Comparison of ENCODE assay signal across 26 mouse cellular contexts in genomic region chr5:34398326-34398725, GRCm38 (mm10). TPM values are rescaled to one million over a fixed set of nuclear protein-coding genes. Genes with fewer than 3 reads are reported as not detected.
A peak's percentile ranks its signal among the peaks of the same experiment; 100 is the strongest.
DNase-seq lines count a peak whose midpoint lies in the region; ATAC-seq lines count a peak whose summit lies in the region.
"Had no signal": no experiment of that assay in that cellular context is flagged by ENCODE, and none has a peak within 500 bp of the region (broad histone marks: within the 10 kb centered on the region; RNA-seq: fewer than 3 reads in every experiment).

No protein-coding gene starts in this region.

- H3K27me3 ChIP-seq in heart, embryonic 15.5 days = no peaks in the 10 kb centered on the region
- no peaks in the 10 kb centered on the region for H3K27me3 ChIP-seq in heart, embryonic 11.5 days (ENCODE audit: control insufficient read depth, insufficient read depth, low read length)
- H3K27me3 ChIP-seq in midbrain, embryonic 11.5 days (ENCODE audit: control insufficient read depth, insufficient read depth, low read length) = no peaks in the 10 kb centered on the region
- no peaks in the 10 kb centered on the region for H3K27me3 ChIP-seq in midbrain, embryonic 13.5 days
- no peaks in the 10 kb centered on the region for H3K27me3 ChIP-seq in midbrain, embryonic 16.5 days (ENCODE audit: control insufficient read depth, insufficient read depth, low read depth, low read length)
- H3K27me3 ChIP-seq: embryonic facial prominence, embryonic 15.5 days; hindbrain, embryonic 13.5 days; limb, embryonic 15.5 days; neural tube, embryonic 15.5 days; stomach, embryonic 15.5 days had no signal

- H3K4me3 ChIP-seq in heart, embryonic 15.5 days = no peak overlapping the region
- no peak overlapping the region for H3K4me3 ChIP-seq in heart, embryonic 11.5 days (ENCODE audit: low read depth, low read length)
- H3K4me3 ChIP-seq in midbrain, embryonic 11.5 days (ENCODE audit: low read depth, low read length) = no peak overlapping the region
- H3K4me3 ChIP-seq in midbrain, embryonic 13.5 days (replicated peaks) = no peak overlapping the region
- H3K4me3 ChIP-seq in midbrain, embryonic 16.5 days (ENCODE audit: low read depth, low read length) = no peak overlapping the region
- H3K4me3 ChIP-seq: embryonic facial prominence, embryonic 15.5 days; heart, adult 2 months; hindbrain, embryonic 13.5 days; left cerebral cortex, adult 2 months; limb, embryonic 15.5 days; neural tube, embryonic 15.5 days; stomach, embryonic 15.5 days had no signal

- H3K4me2 ChIP-seq in heart, embryonic 15.5 days = no peak overlapping the region
- no peak overlapping the region for H3K4me2 ChIP-seq in heart, embryonic 11.5 days
- H3K4me2 ChIP-seq in midbrain, embryonic 11.5 days = no peak overlapping the region
- no peak overlapping the region for H3K4me2 ChIP-seq in midbrain, embryonic 13.5 days (replicated peaks)
- no peak overlapping the region for H3K4me2 ChIP-seq in midbrain, embryonic 16.5 days (ENCODE audit: low read length)
- H3K4me2 ChIP-seq: embryonic facial prominence, embryonic 15.5 days; hindbrain, embryonic 13.5 days; limb, embryonic 15.5 days; neural tube, embryonic 15.5 days; stomach, embryonic 15.5 days had no signal

- no peaks in the 10 kb centered on the region for H3K36me3 ChIP-seq in heart, embryonic 15.5 days
- no peaks in the 10 kb centered on the region for H3K36me3 ChIP-seq in heart, embryonic 11.5 days (ENCODE audit: control insufficient read depth, insufficient read depth, low read length)
- H3K36me3 ChIP-seq in midbrain, embryonic 11.5 days (ENCODE audit: control insufficient read depth, insufficient read depth, low read length) = no peaks in the 10 kb centered on the region
- H3K36me3 ChIP-seq in midbrain, embryonic 13.5 days = no peaks in the 10 kb centered on the region
- H3K36me3 ChIP-seq in midbrain, embryonic 16.5 days (ENCODE audit: control insufficient read depth, insufficient read depth, low read length) = no peaks in the 10 kb centered on the region
- H3K36me3 ChIP-seq: embryonic facial prominence, embryonic 15.5 days; hindbrain, embryonic 13.5 days; limb, embryonic 15.5 days; neural tube, embryonic 15.5 days; stomach, embryonic 15.5 days had no signal

- WGBS in heart, embryonic 15.5 days = 61% methylated on average over 1 of the region's 1 CpGs
- 77% methylated on average over 1 of the region's 1 CpGs for WGBS in heart, embryonic 11.5 days (ENCODE audit: insufficient replicate concordance)
- WGBS in midbrain, embryonic 11.5 days = 78% methylated on average over 1 of the region's 1 CpGs
- 89% methylated on average over 1 of the region's 1 CpGs for WGBS in midbrain, embryonic 13.5 days
- WGBS in midbrain, embryonic 16.5 days = 89% methylated on average over 1 of the region's 1 CpGs

- peaks cover 26% of the 10 kb centered on the region for H3K4me1 ChIP-seq in heart, embryonic 15.5 days (replicated peaks)
- H3K4me1 ChIP-seq in heart, embryonic 11.5 days (ENCODE audit: control insufficient read depth, insufficient read depth, low read length) = peaks cover 8% of the 10 kb centered on the region; the same call in 1 of the 2 replicates
- H3K4me1 ChIP-seq in midbrain, embryonic 11.5 days (ENCODE audit: control insufficient read depth, insufficient read depth, low read length) = no peaks in the 10 kb centered on the region
- H3K4me1 ChIP-seq in midbrain, embryonic 13.5 days (replicated peaks) = peaks cover 7% of the 10 kb centered on the region; the same call in 1 of the 2 replicates
- peaks cover 2% of the 10 kb centered on the region; the same call in 1 of the 2 replicates for H3K4me1 ChIP-seq in midbrain, embryonic 16.5 days (ENCODE audit: control insufficient read depth, insufficient read depth, low read length)
- H3K4me1 ChIP-seq: embryonic facial prominence, embryonic 15.5 days; stomach, embryonic 15.5 days had no signal

- DNase-seq in cerebellum, adult 8-10 months = no peak
- peak; percentile 53 for DNase-seq in midbrain, embryonic 11.5 days (ENCODE audit: low spot score, missing footprints)
- DNase-seq: adrenal gland, postnatal 25 days; gastrocnemius, postnatal 14 days; kidney, adult 8-10 months; kidney, postnatal 10 days; left cerebral cortex, postnatal 4 days; lung, adult 2 months; lung, postnatal 14 days; right cerebral cortex, adult 18-20 months; right cerebral cortex, postnatal 4 days; thymus, postnatal 25 days had no signal

- no peak overlapping the region for H3K9ac ChIP-seq in heart, embryonic 15.5 days
- no peak overlapping the region for H3K9ac ChIP-seq in heart, embryonic 11.5 days (ENCODE audit: low read depth, low read length)
- no peak overlapping the region for H3K9ac ChIP-seq in midbrain, embryonic 11.5 days (ENCODE audit: low read length)
- H3K9ac ChIP-seq in midbrain, embryonic 13.5 days (replicated peaks) = no peak overlapping the region
- no peak overlapping the region for H3K9ac ChIP-seq in midbrain, embryonic 16.5 days (ENCODE audit: low read depth, low read length)
- H3K9ac ChIP-seq: embryonic facial prominence, embryonic 15.5 days; hindbrain, embryonic 13.5 days; limb, embryonic 15.5 days; neural tube, embryonic 15.5 days; stomach, embryonic 15.5 days had no signal

- 0 out of 2 replicates have a peak overlapping the region, but pooled peaks have one; percentile 12 for H3K27ac ChIP-seq in heart, embryonic 15.5 days
- H3K27ac ChIP-seq in heart, embryonic 11.5 days (ENCODE audit: low read depth, low read length) = no peak overlapping the region
- no peak overlapping the region for H3K27ac ChIP-seq in midbrain, embryonic 11.5 days (ENCODE audit: low read depth, low read length)
- H3K27ac ChIP-seq in midbrain, embryonic 13.5 days = no peak overlapping the region
- H3K27ac ChIP-seq in midbrain, embryonic 16.5 days (ENCODE audit: low read length) = no peak overlapping the region
- H3K27ac ChIP-seq: embryonic facial prominence, embryonic 15.5 days; heart, adult 2 months; hindbrain, embryonic 13.5 days; left cerebral cortex, adult 2 months; limb, embryonic 15.5 days; neural tube, embryonic 15.5 days; stomach, embryonic 15.5 days had no signal

- H3K9me3 ChIP-seq in heart, embryonic 15.5 days (replicated peaks) = no peaks in the 10 kb centered on the region
- no peaks in the 10 kb centered on the region for H3K9me3 ChIP-seq in heart, embryonic 11.5 days (replicated peaks; ENCODE audit: control insufficient read depth, low read length)
- no peaks in the 10 kb centered on the region for H3K9me3 ChIP-seq in midbrain, embryonic 11.5 days (ENCODE audit: control insufficient read depth, low read length)
- H3K9me3 ChIP-seq in midbrain, embryonic 13.5 days = no peaks in the 10 kb centered on the region
- no peaks in the 10 kb centered on the region for H3K9me3 ChIP-seq in midbrain, embryonic 16.5 days (replicated peaks; ENCODE audit: control insufficient read depth, low read length, poor library complexity, severe bottlenecking)
- H3K9me3 ChIP-seq: embryonic facial prominence, embryonic 15.5 days; hindbrain, embryonic 13.5 days; limb, embryonic 15.5 days; neural tube, embryonic 15.5 days; stomach, embryonic 15.5 days had no signal

- ATAC-seq in cerebellum, adult (ENCODE audit: insufficient number of reproducible peaks, low FRiP score, low TSS enrichment) = 0 out of 2 replicates have a peak, but pooled peaks have one; percentile 31
- ATAC-seq in heart, embryonic 15.5 days (replicated peaks; ENCODE audit: insufficient number of reproducible peaks, insufficient read depth, low FRiP score, low read depth) = no peak
- no peak for ATAC-seq in heart, embryonic 11.5 days (replicated peaks; ENCODE audit: insufficient number of reproducible peaks, low FRiP score, low TSS enrichment)
- no peak for ATAC-seq in midbrain, embryonic 11.5 days (ENCODE audit: low FRiP score)
- no peak for ATAC-seq in midbrain, embryonic 13.5 days
- no peak for ATAC-seq in midbrain, embryonic 16.5 days
- no peak for ATAC-seq in monocyte, adult 5-6 weeks (replicated peaks; ENCODE audit: insufficient number of reproducible peaks, low FRiP score, low TSS enrichment, poor library complexity, severe bottlenecking)
- ATAC-seq: inflammation-experienced regulatory T-cells, adult 6 months had no signal

RNA-seq across cellular contexts. Expression of gene Fam193a, which starts 28.6 kb away (rescaled TPM):
- polyA plus RNA-seq in heart, embryonic 15.5 days (2015; fragmentation: Nextera tagmentation; extraction: Ambion mirVana) = 7.7 and 8.5 TPM in 2 replicates
- 9.4 and 12.0 TPM in 2 replicates for polyA plus RNA-seq in heart, embryonic 11.5 days (2014; fragmentation: Nextera tagmentation; extraction: Ambion mirVana)
- 14.4 and 15.3 TPM in 2 replicates for polyA plus RNA-seq in midbrain, embryonic 11.5 days (2014; fragmentation: Nextera tagmentation; extraction: Ambion mirVana)
- 19.8 and 20.6 TPM in 2 replicates for polyA plus RNA-seq in midbrain, embryonic 13.5 days (2015; fragmentation: Nextera tagmentation; extraction: Ambion mirVana)
- polyA plus RNA-seq in midbrain, embryonic 16.5 days (2015; fragmentation: Nextera tagmentation; extraction: Ambion mirVana) = 14.1 and 15.8 TPM in 2 replicates
- 28.6 to 65.7 TPM (median 40.7 TPM) in 3 replicates for total RNA-seq in monocyte, adult 5-6 weeks (2017)
